Mouse (Mus musculus): ENCODE measurements at regions not wholly inside any gene's neighbourhood (a gene's known extent, or its start where the extent isn't known, plus 50 kb on each side); places are given as distances from the start of the nearest gene placed in this dataset.

DNA sequence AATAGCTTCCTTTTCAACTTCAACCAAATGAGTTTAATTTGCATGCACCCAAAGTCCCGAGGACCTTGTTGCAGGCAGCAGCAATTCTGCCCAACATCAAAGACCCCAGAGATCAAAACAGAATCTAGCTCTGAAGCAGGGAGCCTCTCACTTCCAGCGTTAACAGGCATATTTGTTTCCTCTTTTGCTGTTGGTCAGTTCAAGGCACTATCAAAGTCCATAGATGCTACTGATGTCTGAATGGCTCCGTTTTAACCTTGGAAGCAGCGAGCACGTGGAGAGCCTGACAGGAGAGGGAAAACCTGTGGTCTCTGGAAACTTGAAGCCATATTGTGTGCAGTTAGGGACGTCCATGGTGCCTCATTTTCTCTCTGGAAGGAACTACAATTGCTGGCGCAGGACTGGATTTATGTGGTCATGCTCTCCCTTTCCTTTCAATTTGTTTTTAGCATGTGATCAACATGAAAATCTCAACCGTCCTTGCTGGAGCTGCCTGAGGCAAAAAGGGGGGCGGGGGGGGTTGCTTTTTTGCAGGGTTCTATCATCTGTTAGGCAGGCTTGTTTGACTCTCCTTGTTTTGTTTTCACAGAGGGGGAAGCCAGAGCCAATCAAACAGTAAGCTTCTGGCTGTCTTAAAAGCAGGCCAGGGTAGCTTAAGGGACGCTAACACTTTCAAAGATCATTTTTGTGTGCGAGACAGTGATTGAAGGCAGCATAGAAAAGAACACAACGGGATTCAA lies 338.4 kb downstream of the Btg1 start:
- H3K27ac ChIP-seq (ENCODE audit: insufficient read depth, low read length) = no peak overlapping the region
- H3K27me3 ChIP-seq (ENCODE audit: control insufficient read depth, insufficient read depth, low read length) = no peaks in the 10 kb centered on the region
- WGBS = 55% methylated on average over 12 of the region's 12 CpGs
- no peak overlapping the region for H3K4me3 ChIP-seq (replicated peaks; ENCODE audit: insufficient read depth, low read depth, low read length)
- DNase-seq = peak in 1 of 2 experiments; percentile 18
- no peak for TF ChIP-seq CTCF (IDR thresholded peaks at IDR 0.05; ENCODE audit: borderline replicate concordance, insufficient read depth, low read depth, low read length)
- no peak for TF ChIP-seq POLR2A (IDR thresholded peaks at IDR 0.05; ENCODE audit: borderline replicate concordance, insufficient read depth, low read length)
- peaks cover 3% of the 10 kb centered on the region; the same call in 1 of the 2 replicates for H3K4me1 ChIP-seq (ENCODE audit: control insufficient read depth, insufficient read depth, low read length)

- no peak overlapping the region for H3K27ac ChIP-seq (ENCODE audit: insufficient read depth, low read length)
- peak; percentile 18 to 32 for DNase-seq
- peaks cover 3% of the 10 kb centered on the region; the same call in 1 of the 2 replicates for H3K4me1 ChIP-seq (ENCODE audit: control insufficient read depth, insufficient read depth, low read length)
- no peaks in the 10 kb centered on the region for H3K27me3 ChIP-seq (ENCODE audit: control insufficient read depth, insufficient read depth, low read length)
- no peak for TF ChIP-seq POLR2A (IDR thresholded peaks at IDR 0.05; ENCODE audit: borderline replicate concordance, insufficient read depth, low read length)
- no peak for TF ChIP-seq CTCF (IDR thresholded peaks at IDR 0.05; ENCODE audit: borderline replicate concordance, insufficient read depth, low read depth, low read length)
- 23% methylated on average over 16 of the region's 16 CpGs for WGBS
- no peak overlapping the region for H3K4me3 ChIP-seq (replicated peaks; ENCODE audit: insufficient read depth, low read depth, low read length)
Measured at GRCm38 (mm10) chr10:96955776-96956448, 339.1 kb downstream of the Btg1 start.

DNA sequence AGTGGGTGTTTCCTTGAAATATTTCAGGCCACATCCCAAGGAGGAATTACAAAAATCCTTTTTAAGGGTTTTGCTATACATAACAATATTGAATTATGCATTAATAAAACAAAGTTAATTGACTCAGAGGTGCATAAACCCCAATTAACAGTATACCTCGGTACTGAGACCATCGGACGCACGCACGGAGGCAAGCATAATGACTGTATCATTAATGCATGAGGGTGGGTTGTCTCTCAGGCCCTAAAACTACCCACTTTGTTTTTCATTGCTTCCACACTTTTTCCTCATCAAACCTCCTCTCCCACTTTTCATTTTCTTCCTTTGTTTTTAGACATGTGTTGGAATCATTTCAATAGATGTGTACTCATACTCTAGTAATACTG lies 339.6 kb downstream of the Btg1 start:
- no peak for TF ChIP-seq CTCF (IDR thresholded peaks at IDR 0.05; ENCODE audit: borderline replicate concordance, insufficient read depth, low read depth, low read length)
- no peak for TF ChIP-seq POLR2A (IDR thresholded peaks at IDR 0.05; ENCODE audit: borderline replicate concordance, insufficient read depth, low read length)
- no peak for DNase-seq
- 91% methylated on average over 5 of the region's 5 CpGs for WGBS
- Histone ChIP-seq H3K27me3 (ENCODE audit: control insufficient read depth, insufficient read depth, low read length) (no peaks in the 10 kb centered on the region), H3K4me3 (replicated peaks; ENCODE audit: insufficient read depth, low read depth, low read length) (no peak overlapping the region), H3K27ac (ENCODE audit: insufficient read depth, low read length) (no peak overlapping the region), H3K4me1 (ENCODE audit: control insufficient read depth, insufficient read depth, low read length) (peaks cover 3% of the 10 kb centered on the region; the same call in 1 of the 2 replicates)

GRCm38 (mm10) chr10:96957019-96957418 lies 340.2 kb downstream of the Btg1 start:
- TF ChIP-seq CTCF (IDR thresholded peaks at IDR 0.05; ENCODE audit: borderline replicate concordance, insufficient read depth, low read depth, low read length) = no peak
- no peak for TF ChIP-seq POLR2A (IDR thresholded peaks at IDR 0.05; ENCODE audit: borderline replicate concordance, insufficient read depth, low read length)
- H3K27me3 ChIP-seq (ENCODE audit: control insufficient read depth, insufficient read depth, low read length) = no peaks in the 10 kb centered on the region
- no peak overlapping the region for H3K27ac ChIP-seq (ENCODE audit: insufficient read depth, low read length)
- WGBS = 96% methylated on average over 2 of the region's 2 CpGs
- H3K4me3 ChIP-seq (replicated peaks; ENCODE audit: insufficient read depth, low read depth, low read length) = no peak overlapping the region
- H3K4me1 ChIP-seq (ENCODE audit: control insufficient read depth, insufficient read depth, low read length) = peaks cover 3% of the 10 kb centered on the region; the same call in 1 of the 2 replicates
- DNase-seq = no peak

- H3K4me3 ChIP-seq (replicated peaks; ENCODE audit: insufficient read depth, low read depth, low read length) = no peak overlapping the region
- H3K27me3 ChIP-seq (ENCODE audit: control insufficient read depth, insufficient read depth, low read length) = no peaks in the 10 kb centered on the region
- no peak for DNase-seq
- H3K27ac ChIP-seq (ENCODE audit: insufficient read depth, low read length) = no peak overlapping the region
- WGBS = 100% methylated on average over 1 of the region's 1 CpGs
- H3K4me1 ChIP-seq (ENCODE audit: control insufficient read depth, insufficient read depth, low read length) = peaks cover 3% of the 10 kb centered on the region; the same call in 1 of the 2 replicates
- no peak for TF ChIP-seq POLR2A (IDR thresholded peaks at IDR 0.05; ENCODE audit: borderline replicate concordance, insufficient read depth, low read length)
Measured at GRCm38 (mm10) chr10:96969825-96970224, 353.0 kb downstream of the Btg1 start.

GRCm38 (mm10) chr10:96970737-96971136 lies 353.9 kb downstream of the Btg1 start:
- no peak for DNase-seq
- Histone ChIP-seq H3K4me3 (replicated peaks; ENCODE audit: insufficient read depth, low read depth, low read length) (no peak overlapping the region), H3K27ac (ENCODE audit: insufficient read depth, low read length) (no peak overlapping the region), H3K4me1 (ENCODE audit: control insufficient read depth, insufficient read depth, low read length) (peaks cover 3% of the 10 kb centered on the region; the same call in 1 of the 2 replicates), H3K27me3 (ENCODE audit: control insufficient read depth, insufficient read depth, low read length) (no peaks in the 10 kb centered on the region)
- no peak for TF ChIP-seq CTCF (IDR thresholded peaks at IDR 0.05; ENCODE audit: borderline replicate concordance, insufficient read depth, low read depth, low read length)
- TF ChIP-seq POLR2A (IDR thresholded peaks at IDR 0.05; ENCODE audit: borderline replicate concordance, insufficient read depth, low read length) = no peak
- WGBS = 70% methylated on average over 4 of the region's 4 CpGs

GRCm38 (mm10) chr10:96971810-96972209 lies 355.0 kb downstream of the Btg1 start:
- 84% methylated on average over 3 of the region's 3 CpGs for WGBS

More at GRCm38 (mm10) chr10:96971810-96972209, 355.0 kb downstream of the Btg1 start:
- DNase-seq = no peak
- H3K4me3 ChIP-seq (replicated peaks; ENCODE audit: insufficient read depth, low read depth, low read length) = no peak overlapping the region
- no peaks in the 10 kb centered on the region for H3K27me3 ChIP-seq (ENCODE audit: control insufficient read depth, insufficient read depth, low read length)
- no peak for TF ChIP-seq POLR2A (IDR thresholded peaks at IDR 0.05; ENCODE audit: borderline replicate concordance, insufficient read depth, low read length)
- TF ChIP-seq CTCF (IDR thresholded peaks at IDR 0.05; ENCODE audit: borderline replicate concordance, insufficient read depth, low read depth, low read length) = no peak
- H3K27ac ChIP-seq (ENCODE audit: insufficient read depth, low read length) = no peak overlapping the region
- peaks cover 3% of the 10 kb centered on the region; the same call in 1 of the 2 replicates for H3K4me1 ChIP-seq (ENCODE audit: control insufficient read depth, insufficient read depth, low read length)
